Mouse (Mus musculus) MEL (cell line): ENCODE results near the gene Bnc2.

Source experiments
- BHLHE40 ChIP-seq: IDR thresholded peaks from 2 replicates; pipeline ENCODE4 v1.6.1; 2012; ENCODE audit warnings: low read depth, mild to moderate bottlenecking, inconsistent platforms, low read length, improper control_type of control experiment, borderline replicate concordance
- CTCF ChIP-seq, 3 experiments: IDR thresholded peaks in 2 of 3; conservative IDR thresholded peaks in 1 of 3; 2 replicates each; pipeline ENCODE4 v1.5.1; 2011 to 2012; ENCODE audit warnings: low read length in 3 of 3, low read depth in 2 of 3, mild to moderate bottlenecking in 2 of 3, improper control_type of control experiment in 1 of 3, inconsistent platforms in 1 of 3, mixed read lengths in 1 of 3, moderate library complexity in 1 of 3; ENCODE audit not compliant: control insufficient read depth in 1 of 3, insufficient read depth in 1 of 3, poor library complexity in 1 of 3, severe bottlenecking in 1 of 3
- POLR2AphosphoS5 ChIP-seq: IDR thresholded peaks from 2 replicates; pipeline ENCODE4 v1.6.1; 2012; ENCODE audit warnings: low read depth, borderline replicate concordance, mild to moderate bottlenecking, inconsistent platforms, low read length, moderate library complexity, mixed read lengths
- TAL1 ChIP-seq: IDR thresholded peaks from 2 replicates; pipeline ENCODE4 v1.6.1; 2012; ENCODE audit warnings: mild to moderate bottlenecking, inconsistent platforms, low read length, moderate library complexity, mixed read lengths
- USF1 ChIP-seq: IDR thresholded peaks from 2 replicates; pipeline ENCODE4 v1.6.1; 2014; ENCODE audit warnings: low read depth, mild to moderate bottlenecking, inconsistent platforms, low read length, improper control_type of control experiment, moderate library complexity

GRCm38 (mm10) chr4:84651786-84652185, 23.3 kb downstream of the Bnc2 start:
- no peak for TF ChIP-seq POLR2AphosphoS5
- no peak for TF ChIP-seq CTCF (IDR thresholded peaks at IDR 0.05 in 2 of 3, conservative IDR thresholded peaks at IDR 0.05 in 1 of 3; ENCODE audit: control insufficient read depth in 1 of 3, insufficient read depth in 1 of 3, low read depth in 2 of 3, low read length in 3 of 3, poor library complexity in 1 of 3, severe bottlenecking in 1 of 3)
- TF ChIP-seq BHLHE40: no peak
- TF ChIP-seq USF1: no peak
- no peak for TF ChIP-seq TAL1
